Mouse (Mus musculus) myocyte (in vitro differentiated cells): ENCODE data around the gene Gm10354.
"Not testable (repeated sequence)": the region's sequence is repeated elsewhere in the genome, so short reads cannot be mapped to it uniquely, and the experiment has no call there.

Source experiments
- CEBPB ChIP-seq: IDR thresholded peaks from 2 replicates; pipeline ENCODE4 v1.6.1; 2011; ENCODE audit warnings: mild to moderate bottlenecking, moderate library complexity; ENCODE audit not compliant: poor library complexity, insufficient read depth, severe bottlenecking
- E2F4 ChIP-seq: IDR thresholded peaks from one replicate; pipeline ENCODE4 v1.6.1; 2011; ENCODE audit warnings: mild to moderate bottlenecking, control low read depth, moderate library complexity; ENCODE audit not compliant: insufficient read depth
- MAX ChIP-seq: IDR thresholded peaks from one replicate; pipeline ENCODE4 v1.6.1; 2011; ENCODE audit warnings: low read depth, mild to moderate bottlenecking, control low read depth
- MYOD1 ChIP-seq, 3 experiments: IDR thresholded peaks; one replicate each; pipeline ENCODE4 v1.6.1; 2011; ENCODE audit warnings: control low read depth in 2 of 3, low read depth in 2 of 3, mild to moderate bottlenecking in 2 of 3, moderate library complexity in 1 of 3; ENCODE audit not compliant: insufficient read length in 2 of 3, control insufficient read depth in 1 of 3
- MYOG ChIP-seq, 3 experiments: IDR thresholded peaks; one replicate each; pipeline ENCODE4 v1.6.1; 2011; ENCODE audit warnings: control low read depth in 2 of 3, low read depth in 2 of 3, mild to moderate bottlenecking in 2 of 3; ENCODE audit not compliant: insufficient read length in 2 of 3, control insufficient read depth in 1 of 3, insufficient read depth in 1 of 3
- POLR2A ChIP-seq: IDR thresholded peaks from one replicate; pipeline ENCODE4 v1.6.1; 2011; ENCODE audit warnings: low read depth, mild to moderate bottlenecking, control low read depth, moderate library complexity; ENCODE audit not compliant: insufficient read length
- REST ChIP-seq: IDR thresholded peaks from one replicate; pipeline ENCODE4 v1.6.1; 2011; ENCODE audit warnings: mild to moderate bottlenecking, control low read depth, moderate library complexity; ENCODE audit not compliant: insufficient read depth, insufficient read length
- TCF12 ChIP-seq: IDR thresholded peaks from one replicate; pipeline ENCODE4 v1.6.1; 2011; ENCODE audit warnings: mild to moderate bottlenecking, control low read depth; ENCODE audit not compliant: poor library complexity, insufficient read depth, severe bottlenecking
- TCF3 ChIP-seq: IDR thresholded peaks from one replicate; pipeline ENCODE4 v1.6.1; 2011; ENCODE audit warnings: low read depth, control low read depth; ENCODE audit not compliant: insufficient read length
- USF1 ChIP-seq: IDR thresholded peaks from one replicate; pipeline ENCODE4 v1.6.1; 2011; ENCODE audit warnings: low read depth, mild to moderate bottlenecking, control low read depth, moderate library complexity

DNA sequence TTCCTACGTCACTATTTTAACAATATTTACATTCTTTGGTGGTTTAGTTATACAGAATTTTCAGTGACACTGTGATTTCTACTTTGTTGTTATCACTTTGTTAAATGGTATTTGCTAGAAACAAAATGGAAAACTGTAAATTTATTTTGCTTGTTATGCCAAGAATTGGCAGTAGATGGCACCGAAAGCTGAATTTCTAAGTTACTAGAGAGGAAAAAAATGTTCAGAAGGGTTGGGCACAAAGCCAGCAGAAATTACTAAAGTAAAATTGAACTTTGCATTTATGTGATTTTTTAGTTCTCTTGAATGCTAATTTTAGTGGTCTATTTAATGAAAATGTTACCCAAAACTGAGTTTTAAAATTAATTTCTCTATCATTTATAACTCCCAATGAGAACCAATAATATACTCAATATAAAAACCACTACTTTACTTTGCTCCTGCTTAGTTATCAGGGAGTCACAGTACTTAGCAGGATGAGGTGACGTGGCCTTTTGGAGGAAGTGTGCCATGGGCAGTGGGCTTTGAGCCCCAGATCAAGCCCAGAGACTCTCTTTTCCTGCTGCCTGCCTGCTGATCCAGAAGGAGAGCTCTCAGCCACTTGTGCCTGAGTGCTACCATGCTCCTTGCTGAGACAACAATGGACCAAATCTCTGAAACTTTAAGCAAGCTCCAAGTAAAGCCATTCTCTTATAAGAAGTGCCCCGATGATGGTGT lies 31.1 kb downstream of the Gm10354 start:
- not testable (repeated sequence) for TF ChIP-seq MAX; USF1; POLR2A; TCF3; TCF12; MYOG (IDR thresholded peaks at IDR 0.05; ENCODE audit: control insufficient read depth in 1 of 3, insufficient read depth in 1 of 3, insufficient read length in 2 of 3, low read depth in 2 of 3); E2F4; CEBPB; MYOD1 (IDR thresholded peaks at IDR 0.05; ENCODE audit: control insufficient read depth in 1 of 3, insufficient read length in 2 of 3, low read depth in 2 of 3); REST
